Mouse (Mus musculus) right cerebral cortex, postnatal 10 days (tissue): Measurements from ENCODE around the gene Toe1.
A peak's percentile ranks its signal among the peaks of the same experiment; 100 is the strongest.

ENCODE experiments used
- DNase-seq, 2 experiments: peaks; one replicate each; pipeline ENCODE4 v3.0.0; 2021; ENCODE audit warnings: low spot score in 2 of 2

The Toe1 gene

GRCm38 (mm10) chr4:116792453-116792852, 15.0 kb downstream of the Toe1 start:
- no peak for DNase-seq

DNA sequence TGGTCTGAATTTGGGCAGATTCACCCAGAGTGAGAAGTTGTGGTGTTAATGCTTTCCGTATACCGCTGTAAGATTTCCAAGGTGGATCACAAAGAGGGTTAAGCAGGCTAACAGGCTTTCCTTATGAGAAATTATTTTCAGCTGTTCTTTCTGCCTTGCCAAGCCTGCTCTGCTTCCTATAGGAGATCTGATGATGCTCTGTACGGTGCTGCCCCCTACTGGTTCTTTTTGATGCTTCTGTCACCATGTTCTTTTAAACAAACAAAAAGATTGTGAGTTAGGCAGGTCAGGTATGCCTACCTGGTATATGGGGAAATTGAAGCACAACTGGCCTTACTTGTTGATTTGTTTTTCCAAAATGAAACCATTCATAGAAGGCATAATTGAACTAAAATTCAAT, 18.5 kb downstream of the Toe1 start:
- DNase-seq, result peak; percentile 87 to 89

GRCm38 (mm10) chr4:116787985-116788760, 19.3 kb downstream of the Toe1 start:
- DNase-seq, result peak in 1 of 2 experiments; percentile 22

DNA sequence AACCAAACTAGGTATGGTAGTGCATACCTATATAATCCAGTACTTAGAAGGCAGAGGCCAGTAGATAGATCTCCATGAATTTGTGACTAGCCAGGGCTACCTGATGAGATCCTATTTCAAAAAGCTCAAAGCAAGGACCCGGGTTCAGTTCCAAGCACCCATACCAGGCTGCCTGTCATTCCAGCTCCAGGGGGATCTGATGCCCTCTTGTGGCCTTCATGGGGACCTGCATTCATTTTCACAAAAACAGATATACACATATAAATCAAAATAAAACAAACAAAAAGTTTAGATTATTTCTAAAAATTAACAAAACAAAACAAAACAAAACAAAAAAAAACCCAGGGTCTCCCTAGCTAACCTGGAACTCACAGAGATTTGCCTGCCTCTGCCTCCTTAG, 20.9 kb downstream of the Toe1 start:
- no peak for DNase-seq

- DNase-seq, result no peak
Measured at GRCm38 (mm10) chr4:116782171-116782570, 25.3 kb downstream of the Toe1 start.

GRCm38 (mm10) chr4:116781366-116781765, 26.1 kb downstream of the Toe1 start:
- DNase-seq, result no peak

- DNase-seq, result no peak
Measured at GRCm38 (mm10) chr4:116780541-116780940, 26.9 kb downstream of the Toe1 start.

DNA sequence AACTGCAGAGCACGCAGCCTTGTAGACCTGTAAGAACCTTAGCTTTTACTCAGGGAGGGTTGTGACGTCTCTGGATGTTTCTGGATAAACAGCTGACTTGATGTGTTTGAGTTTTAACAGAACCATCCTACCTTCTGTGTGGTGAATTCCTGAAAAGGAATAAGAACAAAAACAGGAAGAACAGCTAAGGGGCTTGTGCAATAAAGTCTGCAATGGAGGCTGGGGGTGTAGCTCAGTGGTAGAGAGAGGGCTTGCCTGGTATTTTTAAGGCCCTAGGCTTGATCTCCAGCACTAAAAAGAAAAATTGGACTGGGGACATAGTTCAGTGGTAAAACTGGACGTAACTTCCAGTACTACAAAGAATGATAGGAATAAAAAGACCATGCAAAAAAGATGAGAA, 30.4 kb downstream of the Toe1 start:
- DNase-seq, result no peak

GRCm38 (mm10) chr4:116776391-116776790, 31.0 kb downstream of the Toe1 start:
- DNase-seq, result no peak

DNA sequence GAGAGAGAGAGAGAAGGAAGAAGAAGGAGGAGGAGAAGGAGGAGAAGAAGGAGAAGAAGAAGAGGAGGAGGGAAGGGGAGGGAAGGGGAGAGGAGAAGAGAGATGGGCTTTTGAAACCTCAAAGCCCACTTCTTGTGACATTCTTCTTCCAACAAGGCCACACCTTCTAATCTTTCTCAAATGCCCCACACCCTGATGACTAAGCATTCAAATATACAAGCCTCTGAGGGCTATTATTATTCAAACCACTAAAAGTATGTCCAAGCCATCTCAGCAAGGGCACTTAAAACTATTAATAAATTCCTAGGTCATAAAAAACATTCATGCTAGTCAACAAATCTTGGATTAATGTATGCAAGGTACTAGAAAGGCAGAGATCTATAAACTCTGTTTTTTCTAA, 38.4 kb downstream of the Toe1 start:
- DNase-seq, result no peak

GRCm38 (mm10) chr4:116768510-116768909, 38.9 kb downstream of the Toe1 start:
- no peak for DNase-seq

DNA sequence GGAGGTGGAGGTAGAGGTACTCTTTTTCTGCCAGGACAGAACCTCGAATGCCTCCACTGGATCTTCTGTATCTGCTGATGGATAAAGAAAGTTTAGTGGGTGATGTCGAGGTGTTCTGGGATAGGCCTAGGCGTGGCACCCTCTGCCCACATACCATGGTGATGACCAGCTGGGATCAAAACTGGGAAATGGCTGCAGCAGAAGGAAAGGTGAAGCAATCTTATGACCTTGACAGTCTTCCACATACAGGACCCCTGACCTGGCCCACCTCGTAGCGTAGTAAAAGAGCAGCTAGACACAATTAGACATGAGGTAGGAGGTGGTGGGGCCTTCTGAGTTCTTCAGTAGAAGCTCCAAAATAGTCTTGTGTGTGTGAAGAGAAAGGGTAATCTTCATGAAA, 43.4 kb downstream of the Toe1 start:
- DNase-seq, result no peak

DNA sequence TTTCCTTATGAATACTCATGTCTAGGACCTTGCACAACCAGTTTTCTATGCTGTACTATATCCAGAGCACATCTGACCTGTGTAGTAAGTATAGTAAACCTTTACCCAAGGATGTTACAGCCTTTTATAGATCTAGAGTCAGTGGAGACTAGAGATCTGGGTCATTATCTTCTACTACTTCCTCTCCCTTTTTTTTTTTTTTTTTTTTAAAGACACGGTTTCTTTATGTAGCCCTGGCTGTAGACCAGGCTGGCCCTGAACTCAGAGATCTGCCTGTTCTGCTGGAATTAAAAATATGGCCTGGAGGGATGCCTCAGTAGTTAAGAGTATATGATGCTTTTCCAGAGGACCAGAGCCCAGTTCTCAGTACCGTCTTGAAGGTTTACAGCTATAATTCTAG, 45.5 kb downstream of the Toe1 start:
- DNase-seq, result no peak

GRCm38 (mm10) chr4:116749750-116750149, 57.7 kb downstream of the Toe1 start:
- DNase-seq, result no peak
